Mouse (Mus musculus): ENCODE results near the gene Gm17387. TPM values are rescaled to one million over a fixed set of nuclear protein-coding genes. Genes with fewer than 3 reads are reported as not detected.

Gene Gm17387
- total RNA-seq, 2 experiments from 2014 or later = not detected

GRCm38 (mm10) chr7:141072017-141072745, 43.2 kb downstream of the Gm17387 start:
- DNase-seq (ENCODE audit: low spot score in 2 of 2) = no peak

GRCm38 (mm10) chr7:141073782-141074181, 44.9 kb downstream of the Gm17387 start:
- no peak for DNase-seq (ENCODE audit: low spot score in 2 of 2)

- DNase-seq (ENCODE audit: low spot score in 2 of 2) = no peak
These were observed 48.9 kb downstream of the Gm17387 start, which contains the start of gene Pkp3 for GRCm38 (mm10) chr7:141077841-141078240. Gene Pkp3 (plus strand): TSS chr7:141078218.

- no peak for DNase-seq (ENCODE audit: low spot score in 2 of 2)
These were observed 49.9 kb downstream of the Gm17387 start for GRCm38 (mm10) chr7:141078876-141079275.

Other genes starting within 250 kb of the Gm17387 start
- gene Syce1, start 241.3 kb upstream of the Gm17387 start, total RNA-seq (2021) = not detected
- gene Zfp941, start 207.0 kb upstream of the Gm17387 start, total RNA-seq (2021) = under 1 TPM in 1 of 2 experiments, not detected in 1; 0.07 TPM
- gene Urah, start 194.1 kb upstream of the Gm17387 start, total RNA-seq (2021) = under 1 TPM in 1 of 2 experiments, not detected in 1; 0.44 TPM
- gene Scgb1c1, start 183.6 kb upstream of the Gm17387 start, total RNA-seq (2021) = not detected
- gene Odf3, start 181.3 kb upstream of the Gm17387 start, total RNA-seq (2021) = not detected
- not detected for gene Gm45785, start 172.8 kb upstream of the Gm17387 start, total RNA-seq (2021)
- gene Ric8a, start 172.2 kb upstream of the Gm17387 start, total RNA-seq (2021) = 10 to 100 TPM; 35.4 to 40.9 TPM
- gene Bet1l, start 171.6 kb upstream of the Gm17387 start, total RNA-seq (2021) = 10 to 100 TPM; 23.7 to 24.5 TPM
- gene Psmd13, start 147.2 kb upstream of the Gm17387 start, total RNA-seq (2021) = 100 to 1,000 TPM; 120 to 129 TPM
- gene Sirt3, start 146.8 kb upstream of the Gm17387 start, total RNA-seq (2021) = 10 to 100 TPM; 16.4 to 18.9 TPM
- 100 to 1,000 TPM; 754 to 792 TPM for gene Cox8b, start 128.7 kb upstream of the Gm17387 start, total RNA-seq (2021)
- under 1 TPM in 1 of 2 experiments, not detected in 1; 0.08 TPM for gene Nlrp6, start 108.2 kb upstream of the Gm17387 start, total RNA-seq (2021)
- 10 to 100 TPM; 15.8 to 16.6 TPM for gene Pgghg, start 87.7 kb upstream of the Gm17387 start, total RNA-seq (2021)
- 1 to 10 TPM; 2.0 to 2.4 TPM for gene Ifitm5, start 78.8 kb upstream of the Gm17387 start, total RNA-seq (2021)
- not detected for gene Gm45717, start 73.2 kb upstream of the Gm17387 start, total RNA-seq (2021)
- 100 to 1,000 TPM; 238 to 274 TPM for gene Ifitm2, start 73.1 kb upstream of the Gm17387 start, total RNA-seq (2021)
- 1 to 10 TPM; 4.9 to 8.2 TPM for gene Ifitm1, start 61.9 kb upstream of the Gm17387 start, total RNA-seq (2021)
- 10 to 100 TPM; 75.0 to 79.2 TPM for gene Ifitm3, start 18.4 kb upstream of the Gm17387 start, total RNA-seq (2021)
- 1 to 10 TPM in 1 of 2 experiments, not detected in 1; 1.2 TPM for gene Ifitm6, start 11.2 kb upstream of the Gm17387 start, total RNA-seq (2021)
- under 1 TPM; 0.22 to 0.62 TPM for gene B4galnt4, start 32.0 kb downstream of the Gm17387 start, total RNA-seq (2021)
- under 1 TPM; 0.25 to 0.54 TPM for gene Pkp3, start 49.1 kb downstream of the Gm17387 start, total RNA-seq (2021)
- 1 to 10 TPM; 2.9 to 3.7 TPM for gene Sigirr, start 71.4 kb downstream of the Gm17387 start, total RNA-seq (2021)
- not detected for gene Ano9, start 88.7 kb downstream of the Gm17387 start, total RNA-seq (2021)
- 10 to 100 TPM; 22.6 to 29.0 TPM for gene Ptdss2, start 93.3 kb downstream of the Gm17387 start, total RNA-seq (2021)
- 10 to 100 TPM; 64.5 to 79.3 TPM for gene Rnh1, start 143.7 kb downstream of the Gm17387 start, total RNA-seq (2021)
- gene Hras, start 164.9 kb downstream of the Gm17387 start, total RNA-seq (2021) = 100 to 1,000 TPM; 166 to 193 TPM
- 1 to 10 TPM; 4.9 to 5.2 TPM for gene Lrrc56, start 165.0 kb downstream of the Gm17387 start, total RNA-seq (2021)
- gene Lmntd2, start 184.9 kb downstream of the Gm17387 start, total RNA-seq (2021) = not detected
- gene Rassf7, start 186.7 kb downstream of the Gm17387 start, total RNA-seq (2021) = 10 to 100 TPM in 1 of 2 experiments, 1 to 10 TPM in 1; 9.8 to 14.2 TPM
- 10 to 100 TPM; 48.4 to 63.3 TPM for gene Phrf1, start 199.7 kb downstream of the Gm17387 start, total RNA-seq (2021)
- 1 to 10 TPM; 1.4 TPM for gene Irf7, start 237.3 kb downstream of the Gm17387 start, total RNA-seq (2021)
- gene Cdhr5, start 247.7 kb downstream of the Gm17387 start, total RNA-seq (2021) = 1 to 10 TPM; 1.3 to 1.5 TPM

Measured in gastrocnemius, postnatal 4 days (tissue).